Mouse (Mus musculus): ENCODE measurements at regions not wholly inside any gene's neighbourhood (a gene's known extent, or its start where the extent isn't known, plus 50 kb on each side); places are given as distances from the start of the nearest gene placed in this dataset.
"Not testable (repeated sequence)": the region's sequence is repeated elsewhere in the genome, so short reads cannot be mapped to it uniquely, and the experiment has no call there.

GRCm38 (mm10) chr12:29049801-29050200 is 298.2 kb downstream of the Eipr1 start:
- no peak for DNase-seq

DNA sequence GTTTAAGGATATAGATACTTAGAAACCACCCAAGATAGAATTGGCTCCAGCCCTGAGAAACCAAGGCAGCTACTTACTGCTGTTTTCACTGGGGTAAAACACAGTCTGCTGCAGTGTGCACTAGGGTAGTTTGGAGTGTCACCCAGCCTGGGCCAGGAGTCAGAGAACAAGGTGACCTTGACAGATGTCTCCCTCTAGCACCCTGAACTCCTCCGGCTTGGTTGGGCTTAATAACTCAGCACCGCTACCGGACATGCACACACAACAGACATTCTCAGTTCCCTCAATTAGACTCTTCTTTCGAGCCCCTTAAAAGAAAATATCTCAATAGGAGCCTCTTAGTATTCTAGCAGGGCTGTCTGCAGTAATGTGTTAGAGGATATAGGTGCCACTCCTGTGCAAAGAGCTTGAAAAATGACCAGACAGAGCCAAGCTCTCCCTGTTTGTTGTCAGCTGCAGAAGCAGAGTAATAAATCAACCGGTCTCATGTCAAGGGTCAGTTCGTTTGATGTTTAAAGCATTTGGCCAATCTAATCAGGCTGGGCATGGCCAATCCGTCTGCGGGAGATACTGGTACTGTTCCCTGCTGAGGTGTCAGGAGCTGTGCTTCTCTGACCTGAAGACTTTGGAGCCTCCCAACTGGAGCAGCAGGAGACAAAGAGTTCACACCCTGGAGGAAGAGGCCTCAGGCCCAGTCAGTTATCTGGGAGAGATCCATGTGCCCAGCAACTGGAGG is 299.1 kb downstream of the Eipr1 start:
- DNase-seq: peak; percentile 28

DNA sequence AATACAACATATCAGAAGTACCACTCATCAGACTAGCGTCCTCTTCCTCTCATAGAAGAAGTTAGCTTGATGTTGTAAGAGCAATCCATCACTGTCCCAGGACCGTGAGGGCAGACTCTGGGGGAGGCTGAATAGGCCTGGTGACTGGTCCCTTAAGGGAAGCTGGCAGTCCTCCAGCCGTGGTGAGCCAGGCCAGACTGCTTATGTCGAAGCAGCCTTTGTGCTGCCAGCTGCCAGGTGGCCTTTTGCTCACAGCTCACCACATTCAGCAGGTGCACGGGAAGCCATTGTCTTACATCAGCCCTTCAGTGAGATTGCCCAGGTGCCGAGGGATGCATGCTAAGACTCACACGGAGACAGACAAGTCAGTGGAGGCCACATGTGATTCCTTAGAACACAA is 302.8 kb downstream of the Eipr1 start:
- peak; percentile 80 for DNase-seq

GRCm38 (mm10) chr12:29062025-29062637 is 310.5 kb downstream of the Eipr1 start:
- DNase-seq: no peak

DNA sequence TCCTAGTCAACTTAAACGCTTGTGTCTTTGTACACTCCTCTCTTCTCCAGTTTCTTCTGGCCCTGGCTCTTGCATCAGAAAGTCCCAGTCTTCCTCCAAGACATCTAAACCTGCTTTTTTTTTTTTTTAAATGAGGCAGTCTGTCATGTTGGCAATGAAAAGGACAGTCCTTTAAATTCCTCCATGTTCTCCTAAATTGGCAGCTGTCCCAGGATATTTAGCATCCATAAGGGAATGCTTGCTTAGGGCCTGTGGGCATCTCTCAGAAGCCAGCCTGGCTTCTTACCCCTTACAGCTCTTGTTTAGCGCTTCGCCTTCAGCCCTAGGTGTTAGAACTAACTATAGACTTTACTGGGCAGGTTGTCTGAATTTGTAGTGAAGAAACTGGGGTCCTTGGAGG is 311.2 kb downstream of the Eipr1 start:
- DNase-seq: no peak

DNA sequence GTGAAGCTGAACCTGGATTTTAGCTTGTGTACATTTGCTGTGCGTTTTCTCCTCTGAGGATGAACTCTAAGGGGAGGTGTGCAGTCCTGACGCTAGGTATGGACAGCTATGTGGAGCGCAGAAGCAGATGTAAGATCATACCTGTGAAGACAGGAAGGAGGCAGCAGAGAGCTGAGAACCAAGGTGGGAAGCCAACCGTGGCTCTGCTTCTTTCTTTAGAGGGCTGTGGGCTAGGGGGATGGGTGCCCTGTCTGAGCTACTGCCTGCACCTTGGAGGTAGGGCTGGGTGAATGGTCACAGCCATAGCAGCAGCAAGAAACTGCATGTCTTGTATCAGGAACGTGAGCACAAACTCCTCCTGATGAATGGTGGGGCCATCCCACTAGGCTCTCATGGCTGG is 316.6 kb downstream of the Eipr1 start:
- no peak for DNase-seq

DNA sequence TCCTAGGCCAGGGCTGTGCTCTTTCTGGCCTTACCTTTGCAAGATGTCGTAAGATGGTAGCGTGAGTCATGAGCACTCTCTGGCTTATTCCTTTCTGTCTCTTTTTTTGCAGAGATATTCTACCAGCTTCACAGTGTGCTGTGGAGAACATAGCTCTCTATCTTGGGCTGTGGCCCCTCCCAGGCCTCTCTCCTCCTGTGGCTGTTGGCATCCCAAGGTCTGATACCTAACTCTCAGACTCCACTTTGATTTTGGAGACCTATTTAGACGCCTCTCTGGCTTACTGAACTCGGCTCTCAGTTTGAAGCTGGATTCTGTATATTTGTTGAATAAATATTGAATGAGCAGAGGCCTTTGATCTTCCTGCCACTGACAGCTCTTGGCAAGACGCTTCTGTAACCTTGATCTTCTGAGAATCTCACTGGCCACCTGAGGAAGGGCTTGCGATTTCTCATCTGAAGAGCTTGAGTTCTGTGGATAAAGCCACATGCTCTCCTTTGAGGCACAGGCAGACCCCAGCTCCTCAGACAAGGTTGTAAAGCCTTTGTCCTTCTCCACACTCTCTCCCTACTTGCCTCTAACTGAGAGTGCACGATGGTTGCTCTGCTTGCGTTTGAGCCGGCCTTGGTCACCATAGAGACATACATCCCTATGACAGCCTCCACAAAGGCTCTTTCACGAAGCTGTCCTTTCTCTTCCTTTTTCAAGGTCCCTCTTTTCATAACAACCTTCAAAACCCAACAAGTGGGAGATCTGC is 323.7 kb downstream of the Eipr1 start:
- peak; percentile 79 for DNase-seq

DNA sequence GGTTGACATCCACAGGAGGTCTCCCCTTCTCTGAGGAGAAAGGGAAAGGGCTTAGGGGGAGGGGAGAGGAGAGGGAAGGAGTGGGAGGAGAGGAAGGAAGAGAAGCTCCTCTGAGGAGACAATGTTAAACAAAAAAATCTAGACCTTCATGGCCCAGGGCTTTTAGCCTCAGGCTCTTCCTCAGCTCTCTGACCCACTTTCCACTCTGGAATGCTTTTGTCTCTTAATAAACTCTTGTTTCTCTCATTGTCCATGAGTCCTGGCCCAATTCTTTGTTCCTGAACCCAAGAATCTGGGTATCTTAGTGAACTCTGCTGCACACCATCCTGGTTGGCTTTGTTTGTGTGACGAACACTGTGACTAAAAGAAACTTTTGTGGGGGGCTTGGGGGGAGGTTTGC is 325.0 kb downstream of the Eipr1 start:
- DNase-seq: no peak

DNA sequence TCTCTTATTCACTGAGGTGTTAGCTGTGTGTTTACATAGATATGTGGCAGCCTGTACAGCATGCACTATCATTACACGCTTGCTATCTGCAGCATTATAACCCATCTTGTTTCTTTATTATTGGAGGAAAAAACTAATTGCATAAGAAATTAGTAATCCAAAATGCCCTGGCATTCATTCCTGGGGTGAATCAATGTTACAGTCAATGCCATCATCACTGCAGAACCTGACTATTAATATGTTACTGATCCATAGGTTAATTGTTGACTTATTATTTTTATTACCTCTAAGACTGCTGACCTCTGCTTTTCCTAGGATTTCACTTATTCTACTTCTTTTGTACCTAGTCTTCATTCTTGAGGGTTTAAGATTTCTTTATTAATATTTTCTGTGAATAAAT is 327.4 kb downstream of the Eipr1 start:
- no peak for DNase-seq

GRCm38 (mm10) chr12:29083426-29084221 is 332.0 kb downstream of the Eipr1 start:
- no peak for DNase-seq

- DNase-seq: not testable (repeated sequence)
Measured at GRCm38 (mm10) chr12:29087245-29087644, 335.6 kb downstream of the Eipr1 start.

GRCm38 (mm10) chr12:29089634-29090033 is 338.0 kb downstream of the Eipr1 start:
- no peak for DNase-seq

- DNase-seq: no peak
Measured at GRCm38 (mm10) chr12:29090451-29090850, 338.8 kb downstream of the Eipr1 start.

- no peak for DNase-seq
Measured at GRCm38 (mm10) chr12:29095406-29096032, 343.9 kb downstream of the Eipr1 start.

- peak; percentile 42 for DNase-seq
Measured at GRCm38 (mm10) chr12:29096033-29096913, 344.7 kb downstream of the Eipr1 start.

GRCm38 (mm10) chr12:29100042-29100570 is 348.5 kb downstream of the Eipr1 start:
- DNase-seq: peak; percentile 92

DNA sequence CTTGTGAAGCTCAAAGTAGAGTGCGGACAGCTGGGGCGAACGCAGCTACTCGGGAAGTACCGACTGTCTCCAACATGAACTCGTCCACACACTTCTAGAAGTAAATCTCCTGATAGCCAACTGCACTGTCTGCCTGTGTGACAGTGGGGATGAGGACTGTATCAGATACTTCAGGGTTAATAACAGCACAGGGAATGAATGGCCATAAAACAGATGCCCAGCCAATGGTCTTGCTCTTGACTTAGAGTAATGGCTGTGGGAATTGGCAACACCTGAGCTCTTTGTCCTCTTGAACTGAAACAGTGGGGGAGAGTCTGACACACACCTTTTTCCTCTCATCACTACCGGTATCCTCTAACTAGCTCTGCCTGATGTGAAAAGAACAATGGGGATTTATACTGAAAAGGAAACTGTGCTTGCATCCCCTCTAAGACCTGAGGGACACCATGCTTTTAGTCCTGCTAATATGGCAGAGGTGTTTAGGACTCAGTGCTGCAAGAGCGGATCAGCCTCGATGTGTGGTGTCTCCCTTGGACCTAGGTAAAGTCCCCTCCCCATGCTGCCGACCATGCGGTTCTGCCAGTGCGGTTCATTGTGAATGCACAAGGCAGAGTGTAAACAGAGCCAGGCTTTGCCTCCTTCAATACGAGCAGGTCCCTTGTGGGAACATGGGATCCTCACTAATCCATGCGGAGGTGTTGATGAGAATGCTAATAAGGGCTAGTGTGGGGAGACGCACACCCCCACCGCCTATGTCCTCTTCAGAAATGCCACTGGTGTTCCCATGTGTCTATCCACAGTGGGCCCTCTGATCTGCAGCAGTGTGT is 355.5 kb downstream of the Eipr1 start:
- no peak for DNase-seq

DNA sequence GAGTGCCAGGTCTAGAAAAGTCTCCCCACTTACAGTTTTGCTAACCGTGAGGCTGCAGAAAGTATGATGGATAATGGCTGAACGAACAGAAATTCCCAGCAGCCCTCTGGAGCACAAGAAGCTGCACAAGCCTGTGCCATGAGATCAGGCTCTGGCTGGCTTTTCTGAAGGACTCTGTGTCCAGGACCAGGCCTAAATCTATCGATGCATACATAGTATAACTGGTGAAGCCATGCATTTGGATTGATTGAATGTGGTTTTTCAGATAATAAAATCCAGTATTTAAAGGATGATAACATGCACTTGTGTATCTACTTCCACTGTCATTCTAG is 356.1 kb downstream of the Eipr1 start:
- no peak for DNase-seq

DNA sequence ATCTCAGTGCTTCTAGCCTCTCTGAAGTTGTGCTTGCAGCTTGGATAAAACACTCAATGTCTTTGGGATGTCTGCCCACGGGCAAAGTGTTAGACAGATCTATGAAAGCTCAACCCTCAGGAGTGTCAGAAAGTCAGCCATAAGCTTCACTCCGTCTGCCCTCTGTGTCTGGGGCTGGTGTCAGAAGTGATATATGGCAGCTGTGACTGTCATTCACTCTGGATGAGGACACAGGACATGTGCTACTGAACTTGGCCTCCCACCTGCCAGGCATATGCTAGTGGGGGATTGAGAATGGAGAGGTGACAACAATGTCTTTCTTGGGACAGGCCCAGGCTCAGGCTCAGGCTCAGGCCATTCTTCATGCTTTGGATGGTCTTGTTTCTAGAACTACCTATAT is 366.7 kb downstream of the Eipr1 start:
- DNase-seq: no peak

- no peak for DNase-seq
Measured at GRCm38 (mm10) chr12:29121159-29121558, 369.6 kb downstream of the Eipr1 start.
